Mouse (Mus musculus) bone marrow, adult 2 months (tissue): ENCODE data around the gene Pex5.

Experiments
- CTCF ChIP-seq: fragments of 200-500 bp; IDR thresholded peaks from 2 replicates; pipeline ENCODE4 v1.5.1; 2011; ENCODE audit warnings: low read length, control low read depth; ENCODE audit not compliant: control insufficient read depth, insufficient read depth
- POLR2A ChIP-seq: fragments of 200-500 bp; IDR thresholded peaks from 2 replicates; pipeline ENCODE4 v1.6.1; 2011; ENCODE audit warnings: low read depth, mild to moderate bottlenecking, control low read depth, low read length, borderline replicate concordance; ENCODE audit not compliant: control insufficient read depth

GRCm38 (mm10) chr6:124353246-124353645 lies 61.6 kb downstream of the Pex5 start:
- TF ChIP-seq CTCF = no peak
- no peak for TF ChIP-seq POLR2A
